Mouse (Mus musculus) embryonic fibroblast, embryonic 13.5 days (primary cell): Measurements from ENCODE around the gene Nrm. TPM values are rescaled to one million over a fixed set of nuclear protein-coding genes. Genes with fewer than 3 reads are reported as not detected.

ENCODE experiments used
- H3K27ac ChIP-seq: 2 replicates; pipeline ENCODE4 v1.5.1; 2012; ENCODE audit warnings: low read length, control low read depth, inconsistent platforms; ENCODE audit not compliant: insufficient read depth
- H3K4me1 ChIP-seq: 2 replicates; pipeline ENCODE4 v1.6.1; 2011; ENCODE audit warnings: low read length; ENCODE audit not compliant: control insufficient read depth, insufficient read depth
- H3K4me3 ChIP-seq: 2 replicates; pipeline ENCODE4 v1.5.1; 2011; ENCODE audit warnings: mild to moderate bottlenecking, control low read depth, low read length; ENCODE audit not compliant: insufficient read depth
- CTCF ChIP-seq: IDR thresholded peaks from 2 replicates; pipeline ENCODE4 v1.5.1; 2011; ENCODE audit warnings: mild to moderate bottlenecking, control low read depth, low read length, moderate library complexity, borderline replicate concordance; ENCODE audit not compliant: insufficient read depth
- POLR2A ChIP-seq: IDR thresholded peaks from 2 replicates; pipeline ENCODE4 v1.6.1; 2011; ENCODE audit warnings: low read depth, mild to moderate bottlenecking, control low read depth, low read length, moderate library complexity
- polyA plus RNA-seq: library from polyadenylated mRNA; stranded (reverse); fragments of >200 nt; gene quantifications from 2 replicates; pipeline ENCODE4 v1.2.4, GENCODE M21; 2011; ENCODE audit warnings: low read depth; ENCODE audit not compliant: missing spikeins, insufficient read length

The Nrm gene
- polyA plus RNA-seq, 1 experiment, result 15.5 TPM

- Histone ChIP-seq H3K27ac (peak within 1 kb of the TSS; percentile 79), H3K4me3 (peak within 1 kb of the TSS; percentile 87), H3K4me1 (peaks cover 4% of the 10 kb centered on the region)
- TF ChIP-seq CTCF, result no peak
- peak; percentile 99 for TF ChIP-seq POLR2A
Measured at GRCm38 (mm10) chr17:35821439-35822430, 39.4 kb upstream of the Nrm start, which contains the start of gene Ier3. Gene Ier3, plus strand, starts transcription at chr17:35821684.

DNA sequence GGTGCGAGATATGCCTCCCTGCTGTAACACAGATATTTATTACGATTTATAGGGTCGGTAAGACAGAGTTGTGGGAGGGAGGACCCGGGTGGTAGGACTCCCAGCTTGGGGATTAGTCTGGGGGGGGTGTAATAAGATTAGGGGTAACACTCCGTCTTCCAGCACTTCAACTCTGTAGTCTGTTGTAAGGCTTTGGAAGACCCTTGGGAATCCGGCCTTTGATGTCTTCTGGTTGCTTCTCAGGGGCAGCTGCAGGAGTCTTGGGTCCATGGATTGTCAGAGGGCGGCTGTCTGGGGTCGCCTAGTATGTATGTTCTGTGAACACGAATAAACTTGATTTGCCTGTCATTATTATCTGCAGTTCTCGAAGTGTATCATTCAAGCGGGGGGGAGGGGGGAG is 38.6 kb upstream of the Nrm start:
- TF ChIP-seq POLR2A (no peak), CTCF (no peak)
- H3K27ac ChIP-seq, result peak overlapping the region; percentile 51
- H3K4me1 ChIP-seq, result peaks cover 4% of the 10 kb centered on the region
- peak overlapping the region; percentile 87 for H3K4me3 ChIP-seq

DNA sequence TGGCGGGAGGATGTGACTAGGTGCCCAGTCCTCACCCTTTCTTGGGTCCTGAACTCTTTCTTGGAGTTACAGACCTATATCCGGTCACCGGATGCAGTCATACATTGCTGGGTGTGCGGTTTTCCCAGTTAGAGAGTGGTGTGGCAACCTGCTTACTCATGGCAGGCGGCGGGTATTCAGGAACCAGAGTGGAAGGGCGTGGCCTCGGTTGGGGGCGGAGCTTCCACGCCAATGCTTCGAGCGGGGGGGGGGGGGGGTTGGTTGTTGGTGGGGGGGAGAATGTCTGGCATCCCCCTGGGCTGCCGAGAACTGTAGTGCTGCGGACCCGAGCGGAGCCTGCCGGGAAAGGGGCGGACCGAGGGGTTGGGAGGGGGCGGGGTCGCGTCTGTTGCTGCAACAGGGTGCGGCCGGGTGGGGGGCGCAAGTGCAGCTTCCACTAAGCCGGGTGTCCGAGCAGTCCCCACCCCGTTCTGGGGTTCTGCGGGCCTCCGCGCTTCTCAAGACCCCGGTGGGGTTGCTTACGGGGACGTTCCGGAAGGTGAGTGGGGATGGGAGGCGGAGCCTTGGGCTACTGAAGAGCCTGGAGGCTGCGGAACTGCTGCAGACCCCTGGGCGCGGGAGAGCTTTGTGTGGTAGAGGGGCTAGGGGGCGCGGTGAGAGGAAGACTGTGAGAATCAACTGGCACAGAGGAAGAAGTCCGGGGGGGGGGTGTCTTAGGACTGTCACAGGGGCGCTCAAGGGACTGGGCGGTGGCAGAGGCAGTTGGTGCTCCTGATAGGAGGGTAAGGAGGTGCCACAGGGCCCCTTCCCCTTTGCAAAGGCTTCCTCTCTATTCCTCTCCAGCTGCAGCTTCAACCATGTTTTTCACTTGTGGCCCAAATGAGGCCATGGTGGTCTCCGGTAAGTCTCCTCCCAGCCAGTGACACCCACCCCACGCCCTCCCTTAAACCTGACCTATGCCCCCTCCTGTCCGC is 37.9 kb upstream of the Nrm start, which contains the start of gene Flot1:
Gene Flot1, plus strand, starts transcription at position 267 of the 974 bp plus-strand sequence.
- Histone ChIP-seq H3K4me3 (peak within 1 kb of the TSS; percentile 90), H3K27ac (peak within 1 kb of the TSS; percentile 74), H3K4me1 (peaks cover 4% of the 10 kb centered on the region)
- TF ChIP-seq CTCF, result no peak
- TF ChIP-seq POLR2A, result peak; percentile 78

GRCm38 (mm10) chr17:35824402-35824801 is 36.7 kb upstream of the Nrm start:
- peaks cover 3% of the 10 kb centered on the region for H3K4me1 ChIP-seq
- H3K27ac ChIP-seq, result no peak overlapping the region
- peak overlapping the region; percentile 90 for H3K4me3 ChIP-seq
- no peak for TF ChIP-seq POLR2A
- TF ChIP-seq CTCF, result peak; percentile 41; the same call in 1 of the 2 replicates

DNA sequence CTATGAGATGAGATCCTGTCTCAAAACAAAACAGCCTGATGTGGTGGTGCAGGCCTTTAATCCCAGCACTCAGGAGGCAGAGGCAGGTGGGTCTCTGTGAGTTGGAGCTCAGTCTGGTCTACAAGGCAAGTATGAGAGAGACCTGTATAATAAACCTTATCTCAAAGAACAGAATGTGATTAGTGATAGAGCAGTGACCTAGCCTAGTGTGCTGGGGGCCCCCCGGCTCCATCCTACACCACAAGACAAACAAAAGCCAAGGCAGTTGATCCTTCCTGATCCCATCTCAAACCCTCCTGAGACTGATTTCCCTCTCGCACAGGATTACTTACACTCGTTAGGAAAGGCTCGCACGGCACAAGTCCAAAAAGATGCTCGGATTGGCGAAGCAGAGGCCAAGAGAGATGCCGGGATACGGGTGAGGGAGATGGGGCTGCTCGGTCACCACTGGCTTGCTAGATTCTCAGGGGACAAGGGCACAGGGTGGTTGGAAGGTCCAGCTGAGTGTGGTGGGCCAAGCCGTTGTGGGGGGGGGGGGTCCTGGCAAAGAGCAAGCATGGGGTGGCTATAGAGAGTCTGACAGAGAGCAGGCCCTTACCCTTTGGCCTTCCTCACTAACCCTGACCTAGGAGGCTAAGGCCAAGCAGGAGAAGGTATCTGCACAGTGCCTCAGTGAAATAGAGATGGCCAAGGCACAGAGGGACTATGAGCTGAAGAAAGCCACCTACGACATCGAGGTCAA is 35.8 kb upstream of the Nrm start:
- no peak overlapping the region for H3K27ac ChIP-seq
- TF ChIP-seq POLR2A (no peak), CTCF (no peak)
- H3K4me1 ChIP-seq, result no peaks in the 10 kb centered on the region; the same call in 1 of the 2 replicates
- H3K4me3 ChIP-seq, result no peak overlapping the region

- H3K27ac ChIP-seq, result no peak overlapping the region
Measured at GRCm38 (mm10) chr17:35829737-35830136, 31.4 kb upstream of the Nrm start.

GRCm38 (mm10) chr17:35832400-35833238 is 28.5 kb upstream of the Nrm start:
- TF ChIP-seq CTCF (no peak), POLR2A (peak; percentile 38)
- H3K4me1 ChIP-seq, result peaks cover 3% of the 10 kb centered on the region; the same call in 1 of the 2 replicates
- no peak overlapping the region for H3K4me3 ChIP-seq
- no peak overlapping the region for H3K27ac ChIP-seq

More at GRCm38 (mm10) chr17:35829737-35830136, 31.4 kb upstream of the Nrm start:
- no peak for TF ChIP-seq POLR2A
- peak; percentile 92 for TF ChIP-seq CTCF
- no peaks in the 10 kb centered on the region; the same call in 1 of the 2 replicates for H3K4me1 ChIP-seq
- H3K4me3 ChIP-seq, result no peak overlapping the region

GRCm38 (mm10) chr17:35833239-35833751 is 27.8 kb upstream of the Nrm start:
- peak; percentile 68; the same call in 1 of the 2 replicates for TF ChIP-seq POLR2A
- no peak for TF ChIP-seq CTCF
- peaks cover 3% of the 10 kb centered on the region; the same call in 1 of the 2 replicates for H3K4me1 ChIP-seq
- H3K27ac ChIP-seq, result no peak overlapping the region
- H3K4me3 ChIP-seq, result no peak overlapping the region
